Mouse (Mus musculus): ENCODE measurements around the gene Zc3h7b.
A peak's percentile ranks its signal among the peaks of the same experiment; 100 is the strongest.

The Zc3h7b gene

GRCm38 (mm10) chr15:81814716-81815370, 70.0 kb downstream of the Zc3h7b start:
- DNase-seq (ENCODE audit: low spot score) = no peak

DNA sequence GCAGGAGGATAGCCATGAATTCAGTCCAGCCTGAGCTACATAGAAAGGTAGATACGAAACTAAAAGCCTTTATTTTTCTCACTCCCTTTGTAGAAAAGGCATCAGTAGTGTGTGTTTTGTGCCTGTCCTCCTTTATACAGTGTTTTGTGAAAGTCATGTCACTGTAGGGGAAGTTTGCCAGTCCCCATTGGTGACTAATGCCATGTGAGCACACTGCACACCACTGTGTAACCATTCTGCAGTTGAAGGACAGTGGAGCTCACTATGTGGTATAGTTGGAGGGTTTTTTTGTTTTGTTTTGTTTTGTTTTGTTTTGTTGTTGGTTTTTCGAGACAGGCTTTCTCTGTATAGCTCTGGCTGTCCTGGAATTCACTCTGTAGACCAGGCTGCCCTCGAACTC, 73.5 kb downstream of the Zc3h7b start:
- no peak for DNase-seq (ENCODE audit: low spot score)

- DNase-seq (ENCODE audit: low spot score) = no peak
These were observed 77.8 kb downstream of the Zc3h7b start for GRCm38 (mm10) chr15:81822631-81823030.

DNA sequence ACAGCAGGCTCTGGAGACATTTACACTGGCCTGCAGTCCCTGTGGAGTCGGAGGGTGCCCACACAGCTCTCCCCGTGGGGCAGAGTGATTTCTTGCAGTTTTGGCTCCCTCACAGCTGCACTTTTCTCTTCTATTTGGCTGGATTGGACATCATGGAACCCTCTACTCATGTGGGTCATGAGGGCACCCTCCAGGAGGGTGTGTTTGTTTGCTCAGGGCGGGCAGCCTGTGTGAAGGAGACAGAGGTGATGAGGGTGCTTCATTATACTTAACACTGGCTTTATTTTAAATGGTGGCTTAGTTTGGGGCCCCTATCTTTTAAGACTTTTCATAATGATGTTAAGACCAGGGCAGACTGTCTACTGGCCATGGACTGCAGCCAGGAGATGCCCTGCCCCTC, 80.0 kb downstream of the Zc3h7b start:
- no peak for DNase-seq (ENCODE audit: low spot score)

DNA sequence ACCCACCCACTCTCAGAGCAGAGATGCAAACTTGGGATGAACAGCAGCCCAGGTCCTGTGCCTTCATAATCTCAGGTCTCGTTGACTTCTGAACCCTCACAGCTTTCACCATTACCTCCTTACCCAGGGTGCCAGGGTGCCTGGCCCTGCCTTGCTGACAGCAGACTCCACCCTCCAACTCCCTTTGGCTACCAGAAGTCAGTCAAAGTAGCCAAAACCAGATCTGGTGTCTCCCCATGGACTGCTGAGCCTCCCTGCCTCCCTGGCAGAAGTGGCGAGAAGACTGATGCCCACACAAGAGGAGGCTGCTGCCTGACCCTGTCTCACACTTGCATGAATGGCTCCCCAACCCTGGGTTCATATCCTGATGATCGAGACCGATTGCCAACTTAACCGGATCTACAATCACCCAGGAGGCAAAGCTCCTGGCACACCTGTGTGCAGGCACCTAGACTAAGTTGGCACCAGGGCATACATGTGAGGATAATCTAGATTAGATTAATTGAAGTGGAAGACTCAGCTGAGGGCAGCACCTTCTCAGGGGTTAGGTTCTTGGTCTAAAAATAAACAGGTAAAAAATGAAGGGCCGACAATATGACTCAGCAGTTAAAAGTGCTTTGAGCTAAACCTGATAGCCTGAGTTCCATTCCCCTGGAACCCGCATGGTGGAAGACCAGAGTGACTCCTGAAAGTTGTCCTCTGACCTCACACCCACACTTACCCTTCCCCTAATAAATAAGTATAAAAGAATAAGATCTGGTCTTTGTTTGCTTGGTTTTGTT, 83.8 kb downstream of the Zc3h7b start:
- DNase-seq (ENCODE audit: low spot score) = no peak

GRCm38 (mm10) chr15:81829208-81829580, 84.3 kb downstream of the Zc3h7b start:
- DNase-seq (ENCODE audit: low spot score) = no peak

DNA sequence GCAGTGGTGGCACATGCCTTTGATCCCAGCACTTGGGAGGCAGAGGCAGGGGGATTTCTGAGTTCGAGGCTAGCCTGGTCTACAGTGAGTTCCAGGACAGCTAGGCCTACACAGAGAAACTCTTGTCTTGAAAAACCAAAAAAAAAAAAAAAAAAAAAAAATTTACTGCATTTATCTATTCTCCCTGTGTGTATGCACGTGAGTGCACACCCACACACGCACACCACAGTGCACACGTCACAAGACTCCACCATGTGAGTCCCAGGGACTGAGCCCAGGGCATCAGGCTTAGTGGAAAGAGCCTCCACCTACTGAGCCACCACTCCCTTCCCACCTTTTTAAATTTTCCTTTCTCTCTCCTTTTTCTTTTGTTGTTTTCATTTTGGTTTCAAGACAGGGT, 85.7 kb downstream of the Zc3h7b start:
- no peak for DNase-seq (ENCODE audit: low spot score)

DNA sequence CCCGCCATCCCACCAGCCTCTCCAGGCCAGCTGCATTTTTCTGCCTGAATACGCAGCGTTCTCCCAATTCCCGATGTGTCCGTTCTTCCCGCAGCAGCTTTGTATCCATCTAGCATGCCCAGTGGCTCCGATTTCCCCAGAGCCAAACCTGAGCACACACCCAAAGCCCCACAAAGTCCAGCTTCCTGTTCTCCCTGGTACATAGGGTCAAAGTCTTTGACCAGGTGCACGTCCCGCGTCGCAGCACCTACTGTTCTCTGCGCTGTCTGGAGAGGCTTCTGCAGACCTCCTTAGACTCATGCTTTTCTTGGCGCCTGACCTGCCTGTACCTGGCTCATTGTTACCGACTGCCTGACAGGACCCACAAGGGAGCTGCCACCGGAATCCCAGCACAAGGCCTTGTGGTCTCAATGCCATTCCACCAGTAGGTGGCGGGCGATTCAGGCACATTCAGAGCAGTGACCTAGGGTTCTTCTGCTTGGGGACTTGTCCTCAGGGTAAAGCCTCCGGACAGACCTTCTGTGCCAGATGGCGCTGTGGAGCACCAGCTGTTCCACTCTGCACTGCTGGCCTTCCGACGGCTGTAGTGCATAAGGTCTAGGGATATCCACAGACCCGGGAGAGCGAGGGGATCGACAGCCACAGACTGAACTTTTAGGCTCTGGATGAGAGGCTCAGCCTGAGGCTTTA, 86.4 kb downstream of the Zc3h7b start:
- peak; percentile 85 for DNase-seq (ENCODE audit: low spot score)

DNA sequence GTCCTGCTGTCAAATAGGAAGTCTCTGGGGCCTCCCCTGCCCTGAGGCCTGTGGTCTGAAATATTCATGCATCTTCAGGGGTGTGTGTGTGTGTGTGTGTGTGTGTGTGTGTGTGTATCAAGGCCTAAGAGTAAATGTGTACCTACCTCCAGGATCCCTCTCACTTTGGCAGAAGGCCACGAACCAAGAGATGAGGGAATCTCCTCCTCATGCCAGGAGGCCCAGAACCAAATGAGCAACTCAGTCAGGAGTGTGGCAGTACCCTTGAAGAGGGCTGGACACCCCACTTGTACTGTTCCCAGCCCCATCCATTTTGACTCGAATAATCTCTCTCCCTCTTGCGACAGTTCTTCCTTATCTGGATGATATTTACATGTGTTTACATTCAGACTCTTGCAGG, 87.4 kb downstream of the Zc3h7b start:
- DNase-seq (ENCODE audit: low spot score) = no peak

- no peak for DNase-seq (ENCODE audit: low spot score)
These were observed 88.6 kb downstream of the Zc3h7b start for GRCm38 (mm10) chr15:81833481-81833880.

- DNase-seq (ENCODE audit: low spot score) = no peak
These were observed 89.4 kb downstream of the Zc3h7b start for GRCm38 (mm10) chr15:81834171-81834841.

- no peak for DNase-seq (ENCODE audit: low spot score)
These were observed 90.4 kb downstream of the Zc3h7b start for GRCm38 (mm10) chr15:81835007-81835880.

DNA sequence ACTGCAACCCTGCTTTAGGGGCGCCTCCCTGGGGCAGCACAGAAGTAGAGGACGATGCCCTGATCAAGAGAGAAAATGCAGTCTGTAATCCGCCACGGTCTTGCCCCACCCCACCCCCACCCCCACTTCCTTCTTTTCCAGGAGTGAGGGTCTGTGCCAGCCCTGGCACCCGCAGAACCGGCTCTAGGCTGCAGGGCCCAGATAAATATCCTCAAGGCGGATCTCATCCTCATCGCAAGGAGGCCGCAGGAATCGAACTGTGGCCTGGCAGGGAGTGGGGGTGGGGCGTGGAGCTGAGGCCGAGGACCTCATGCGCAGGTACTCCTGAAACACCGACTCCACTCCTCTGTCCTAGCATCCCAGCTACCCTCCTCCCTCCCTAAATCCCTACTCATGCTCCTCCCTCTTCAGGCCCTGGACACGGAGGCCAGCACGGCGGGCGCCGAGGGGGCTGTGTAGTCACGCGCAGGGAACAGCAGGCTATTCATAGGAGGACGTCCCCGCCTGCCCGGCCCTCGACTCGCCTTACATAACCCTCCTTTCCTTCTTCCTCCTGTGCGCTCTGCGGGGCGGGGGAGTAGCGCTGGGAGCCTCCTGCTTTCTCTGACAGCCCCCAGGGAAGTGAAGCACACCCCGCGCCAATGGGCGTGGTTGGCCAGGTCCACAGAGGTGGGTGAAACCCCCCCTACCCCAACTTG, 91.4 kb downstream of the Zc3h7b start:
- DNase-seq (ENCODE audit: low spot score) = peak; percentile 83

DNA sequence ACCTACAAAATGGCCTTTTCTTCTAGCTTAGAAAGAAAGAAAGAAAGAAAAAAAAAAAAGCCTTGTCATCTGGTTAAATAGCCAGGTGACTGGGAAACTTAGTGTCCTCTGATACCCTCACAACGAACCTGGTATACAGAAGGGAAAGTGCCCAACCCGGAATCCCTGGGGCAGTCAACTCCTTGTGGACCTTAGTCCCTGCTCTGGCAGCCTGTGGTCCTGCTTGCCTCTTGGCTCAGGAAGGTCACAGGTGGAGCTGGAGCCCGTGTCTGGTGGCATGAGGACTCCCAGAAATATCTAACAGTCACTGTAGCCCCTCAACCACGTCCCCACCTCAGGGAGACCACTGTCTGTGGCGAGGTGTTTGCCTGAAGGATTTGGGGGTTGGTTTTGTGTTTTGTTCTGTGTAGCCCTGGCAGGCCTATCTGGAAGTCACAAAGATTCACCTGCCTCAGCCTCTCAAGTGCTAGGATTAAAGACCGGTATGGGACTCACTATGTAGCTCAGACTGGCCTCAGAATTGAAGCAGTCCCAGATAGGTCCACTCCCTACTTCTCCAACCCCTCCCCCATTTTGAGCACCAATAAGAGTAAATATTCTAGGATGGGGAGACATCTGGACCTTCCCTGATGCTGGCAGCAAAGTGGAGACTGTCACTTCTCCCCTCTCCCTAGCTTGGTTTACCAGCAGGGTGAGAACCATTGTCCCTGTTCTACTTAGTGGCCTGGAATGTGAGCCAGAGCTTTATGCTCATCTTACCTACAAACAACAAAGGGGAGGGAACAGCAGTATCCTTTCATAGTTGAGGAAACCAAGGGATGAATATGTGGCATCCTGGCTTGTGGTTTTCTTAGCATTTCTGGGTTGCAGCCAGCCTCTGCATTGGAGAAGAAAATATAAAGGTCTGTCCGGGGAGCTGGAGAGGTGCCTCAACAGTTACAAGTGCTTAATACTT, 92.4 kb downstream of the Zc3h7b start:
- DNase-seq (ENCODE audit: low spot score) = no peak

GRCm38 (mm10) chr15:81838554-81839235, 93.8 kb downstream of the Zc3h7b start:
- no peak for DNase-seq (ENCODE audit: low spot score)

DNA sequence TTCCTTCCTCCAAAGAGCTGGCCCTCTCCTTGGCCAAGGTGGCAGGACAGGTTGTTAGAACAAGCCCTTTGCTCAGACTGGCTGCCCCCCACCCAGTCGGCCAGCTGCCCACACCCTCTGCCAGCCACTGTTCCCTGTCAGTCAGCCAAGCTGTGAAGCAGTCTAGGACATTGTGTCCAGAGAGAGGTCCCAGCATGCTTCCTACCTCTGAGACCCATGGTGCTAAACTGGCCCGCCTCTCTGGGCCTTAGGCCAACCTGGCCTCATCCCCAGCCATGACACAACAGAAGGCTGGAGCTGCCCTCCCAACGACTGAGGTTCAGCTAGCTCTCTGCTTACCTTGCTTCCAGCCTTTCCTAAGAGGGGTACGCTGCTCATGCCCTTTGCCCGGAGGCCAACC, 94.8 kb downstream of the Zc3h7b start:
- DNase-seq (ENCODE audit: low spot score) = peak; percentile 67

DNA sequence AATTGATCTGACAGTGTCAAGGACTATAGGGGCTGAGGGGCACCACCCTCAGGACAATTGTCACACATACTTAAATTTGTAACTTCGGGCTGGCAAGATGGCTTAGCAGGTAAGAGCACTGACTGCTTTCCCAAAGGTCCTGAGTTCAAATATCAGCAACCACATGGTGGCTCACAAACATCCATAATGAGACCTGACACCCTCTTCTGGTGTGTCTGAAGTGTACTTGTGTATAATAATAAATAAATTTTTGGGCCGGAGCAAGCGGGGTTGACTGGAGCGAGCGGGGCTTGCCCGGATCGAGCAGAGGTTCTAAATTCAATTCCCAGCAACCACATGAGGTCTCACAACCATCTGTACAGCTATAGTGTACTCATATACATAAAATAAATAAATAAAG, 95.4 kb downstream of the Zc3h7b start:
- no peak for DNase-seq (ENCODE audit: low spot score)

GRCm38 (mm10) chr15:81842275-81842674, 97.4 kb downstream of the Zc3h7b start:
- DNase-seq (ENCODE audit: low spot score) = no peak

GRCm38 (mm10) chr15:81845033-81845625, 100.3 kb downstream of the Zc3h7b start:
- DNase-seq (ENCODE audit: low spot score) = no peak

Data from ovary, adult 18-20 months (tissue).